Mouse (Mus musculus) kidney, adult 18-20 months (tissue): ENCODE results near the gene Usp38.
A peak's percentile ranks its signal among the peaks of the same experiment; 100 is the strongest.
"Not testable (repeated sequence)": the region's sequence is repeated elsewhere in the genome, so short reads cannot be mapped to it uniquely, and the experiment has no call there.

ENCODE experiments used
- DNase-seq: peaks from one replicate; pipeline ENCODE4 v3.0.0; 2021

Gene Usp38

DNA sequence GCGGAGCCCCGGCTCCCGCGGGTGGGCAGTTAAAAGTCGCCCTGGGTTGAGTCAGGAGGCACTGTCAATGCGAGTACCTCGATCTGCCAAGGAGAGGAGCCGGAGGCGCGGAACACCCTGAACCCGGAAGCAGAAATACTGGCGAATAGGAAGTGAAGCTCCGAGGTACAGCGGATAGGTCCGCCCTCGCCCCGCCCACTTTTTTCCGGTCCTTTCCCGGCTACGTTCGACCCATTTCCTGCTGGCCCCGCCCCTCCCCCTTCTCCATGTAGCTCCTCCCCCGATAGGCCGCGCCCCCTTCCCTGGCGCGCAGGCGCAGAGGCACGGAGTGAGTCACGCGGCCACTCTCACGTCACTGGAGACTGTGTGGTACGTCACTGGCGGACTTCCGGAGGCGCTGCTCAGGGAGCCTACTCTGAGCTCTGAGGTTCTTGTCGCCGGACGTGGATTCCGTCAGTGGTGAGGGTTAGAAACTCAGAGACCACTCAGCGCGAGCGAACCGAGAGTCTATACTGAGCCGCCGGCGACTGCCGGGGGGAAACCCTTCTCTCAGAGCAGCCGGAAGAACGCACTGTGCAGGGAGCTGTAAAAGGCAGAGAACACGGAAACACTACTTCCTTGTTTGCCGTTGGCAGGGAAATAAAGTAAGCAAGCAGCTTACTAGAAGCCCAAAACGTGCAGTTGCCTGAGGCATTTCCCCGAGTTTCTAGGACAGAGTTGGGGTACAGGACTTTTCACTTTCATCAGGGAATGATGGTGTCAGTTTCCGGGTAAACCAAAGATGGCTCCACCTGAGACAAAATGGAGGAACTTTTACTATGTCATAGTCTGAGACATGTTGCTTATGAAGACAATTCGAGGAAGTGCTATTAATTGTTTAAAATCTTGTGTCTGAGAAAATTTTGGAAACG is at the start of gene Usp38:
Gene Usp38 (minus strand): TSS at position 140 of the 911 bp plus-strand sequence.
- peak; percentile 99 for DNase-seq

DNA sequence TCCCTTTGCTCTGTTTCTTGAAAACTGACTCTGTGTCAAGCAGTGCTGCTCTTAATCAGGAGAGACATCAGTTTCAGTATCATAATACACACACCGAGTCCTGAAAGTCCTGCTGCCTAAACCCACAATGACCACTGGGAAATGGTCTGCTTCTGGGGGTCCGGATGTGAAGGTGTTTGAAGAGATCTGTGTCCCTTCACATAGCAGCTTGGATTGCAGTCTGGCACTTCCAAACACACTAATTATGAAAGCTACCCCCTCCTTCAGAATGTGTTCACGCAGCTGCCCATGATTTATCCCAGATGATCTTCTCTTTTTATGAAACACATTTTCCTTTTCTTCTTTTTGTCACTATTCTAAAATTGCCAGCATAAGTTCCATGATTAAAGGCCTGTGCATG is 47.8 kb upstream of the Usp38 start:
- DNase-seq = no peak

GRCm38 (mm10) chr8:81061950-81062349 is 47.2 kb upstream of the Usp38 start:
- DNase-seq = no peak

DNA sequence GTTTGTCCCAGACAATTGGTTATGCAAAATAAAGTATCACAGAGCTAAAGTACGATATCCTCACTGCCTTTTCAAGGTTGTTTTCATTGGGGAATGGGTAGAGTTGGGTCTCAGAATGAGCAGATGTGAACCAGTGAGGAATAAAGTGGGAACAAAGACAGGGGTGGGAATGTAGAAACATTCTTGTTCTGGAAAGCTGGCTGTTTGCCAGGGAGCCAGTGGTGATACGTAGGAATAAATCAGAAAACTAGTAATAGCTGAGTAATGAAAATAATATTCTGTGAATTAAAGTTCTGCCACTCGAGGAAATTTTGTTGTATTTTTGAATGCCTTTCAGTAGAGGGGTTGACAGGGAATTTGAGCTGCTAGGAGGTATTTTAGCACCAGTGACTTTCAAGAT is 29.5 kb upstream of the Usp38 start:
- DNase-seq = no peak

DNA sequence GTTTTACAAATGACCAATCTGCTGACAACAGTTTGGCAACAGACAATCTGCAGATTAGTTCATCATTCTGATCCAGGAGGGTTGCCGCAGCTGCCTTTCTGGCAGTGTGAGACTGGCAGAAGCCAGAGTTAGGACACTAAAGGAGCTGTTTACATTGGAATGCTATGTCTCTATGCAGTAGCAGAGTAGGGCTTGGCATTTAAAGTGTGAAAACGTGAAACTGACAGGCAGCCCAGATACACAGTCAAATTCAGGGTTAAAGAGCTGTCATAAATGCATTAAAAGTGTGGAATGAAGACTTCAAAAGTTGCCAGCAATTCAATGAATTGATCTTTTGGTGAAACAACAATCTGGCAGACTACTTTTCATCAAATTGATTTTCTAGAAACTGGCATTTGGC is 13.3 kb upstream of the Usp38 start:
- DNase-seq = no peak

DNA sequence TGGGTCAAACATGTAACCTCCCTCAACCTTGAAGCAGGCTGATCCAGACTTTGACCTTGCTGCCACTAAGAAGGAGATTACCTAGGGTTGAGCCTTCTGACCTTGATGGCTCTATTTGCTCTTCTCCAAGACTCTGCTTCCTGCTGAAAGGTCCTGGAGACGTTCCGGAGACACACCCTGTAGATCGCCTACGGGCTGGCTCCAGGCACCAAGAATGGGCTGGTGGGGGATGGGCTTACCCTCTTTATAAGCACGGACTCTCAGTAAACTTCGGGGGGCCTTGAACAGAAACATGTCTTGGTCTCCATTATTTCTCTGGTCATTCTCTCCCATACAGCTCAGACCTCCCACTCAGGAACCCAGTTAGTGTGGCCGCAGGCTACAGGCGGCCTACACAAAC is 2.8 kb upstream of the Usp38 start:
- DNase-seq = not testable (repeated sequence)

- peak; percentile 32 for DNase-seq
These were observed 757 bp downstream of the Usp38 start for GRCm38 (mm10) chr8:81013811-81014530.

DNA sequence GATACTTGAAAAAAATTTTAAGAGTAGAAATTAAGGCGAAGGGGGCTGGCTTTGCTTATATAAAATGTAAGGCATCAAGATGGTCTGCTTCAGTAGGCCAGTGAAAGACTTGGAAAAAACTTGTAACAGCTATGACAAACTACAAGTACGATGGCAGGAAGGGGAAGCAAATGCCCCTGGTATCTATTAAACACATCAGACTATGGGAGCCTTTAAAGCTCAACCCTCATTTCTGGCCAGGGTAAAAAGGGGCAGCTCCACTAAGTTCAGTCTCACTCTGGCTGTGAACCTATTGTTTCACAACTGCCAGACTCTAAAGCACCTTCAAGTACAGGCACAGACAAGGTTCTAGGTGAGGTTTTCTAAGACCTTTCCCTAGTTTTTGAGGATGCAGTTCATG is 2.0 kb downstream of the Usp38 start:
- no peak for DNase-seq

- DNase-seq = no peak
These were observed 2.6 kb downstream of the Usp38 start for GRCm38 (mm10) chr8:81012031-81012560.

- DNase-seq = no peak
These were observed 4.3 kb downstream of the Usp38 start for GRCm38 (mm10) chr8:81010386-81010785.

DNA sequence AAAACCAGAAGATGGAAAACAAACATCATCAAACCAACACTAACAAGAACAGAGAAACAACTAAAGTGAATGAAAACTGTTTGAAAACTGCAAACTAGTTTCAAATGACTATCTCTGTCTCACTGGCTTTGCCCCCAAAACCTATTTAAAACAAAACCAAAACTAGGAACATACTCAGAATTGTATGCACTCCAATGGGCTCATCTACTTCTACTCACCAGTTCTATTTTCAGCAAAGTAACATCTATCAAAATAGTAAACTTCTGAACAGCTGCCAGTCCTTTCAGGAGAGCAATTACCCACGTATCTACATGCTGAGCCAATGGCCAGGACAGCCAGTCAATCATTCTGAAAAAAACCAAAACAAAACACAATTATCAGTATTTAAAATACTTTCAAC is 9.6 kb downstream of the Usp38 start:
- no peak for DNase-seq

DNA sequence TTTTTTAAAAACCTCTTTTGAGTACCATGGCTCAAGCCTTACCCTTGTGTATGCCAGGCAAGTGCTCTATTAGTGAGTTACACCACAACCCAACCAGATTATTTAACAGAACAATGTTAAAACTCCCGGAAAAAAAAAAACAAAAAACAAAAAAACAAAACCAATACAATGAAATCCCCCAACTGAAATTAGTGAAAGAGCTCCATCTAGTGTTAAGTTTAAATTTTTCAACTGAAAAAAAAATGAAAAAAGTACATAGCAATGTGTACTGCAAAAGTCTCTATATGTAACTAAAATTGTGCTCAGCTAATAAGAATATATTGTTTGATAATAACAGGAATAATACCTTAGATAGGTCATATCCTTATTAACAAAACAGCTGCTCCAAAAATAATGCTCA is 18.1 kb downstream of the Usp38 start:
- no peak for DNase-seq

DNA sequence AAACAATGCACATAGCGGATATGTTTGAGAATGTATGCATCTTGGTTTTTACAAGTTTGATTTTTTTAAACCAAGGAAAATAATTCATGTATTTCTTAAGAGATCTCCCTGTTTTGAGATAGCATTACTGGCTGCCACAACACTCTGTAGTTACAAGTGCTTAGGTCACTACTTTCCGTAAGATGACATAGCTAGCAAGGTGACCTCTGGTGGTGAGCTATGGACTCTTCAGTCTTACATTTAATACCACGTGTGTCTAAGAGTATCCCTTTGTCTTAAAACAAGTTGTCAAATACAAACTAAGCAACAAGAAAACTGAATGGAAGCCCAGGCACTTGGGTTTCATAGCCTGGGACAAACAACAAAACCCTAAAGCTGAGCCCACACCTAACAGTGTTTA is 22.8 kb downstream of the Usp38 start:
- no peak for DNase-seq

- DNase-seq = peak; percentile 15
These were observed 31.9 kb downstream of the Usp38 start for GRCm38 (mm10) chr8:80982829-80983228.

GRCm38 (mm10) chr8:80981696-80982095 is 33.0 kb downstream of the Usp38 start:
- DNase-seq = no peak

DNA sequence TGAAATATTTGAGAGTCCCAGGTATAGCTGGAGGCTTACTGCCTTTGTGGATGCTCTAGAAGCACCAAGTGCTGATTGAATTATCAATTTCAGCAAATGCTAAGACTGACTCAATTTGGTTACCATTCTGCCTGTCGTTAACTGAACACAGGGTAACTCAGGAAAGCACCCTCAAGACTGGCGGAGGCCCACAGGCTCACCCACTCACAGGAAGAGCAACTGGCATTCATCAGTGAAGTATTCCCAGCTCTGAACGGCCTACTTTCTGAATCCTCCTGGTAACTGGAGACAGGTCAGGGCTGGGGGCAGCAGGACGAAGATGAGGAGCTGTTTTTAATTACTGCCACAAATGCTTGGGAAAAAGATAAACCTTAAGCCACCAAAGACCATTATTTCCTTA is 34.7 kb downstream of the Usp38 start:
- no peak for DNase-seq

- DNase-seq = no peak
These were observed 37.5 kb downstream of the Usp38 start for GRCm38 (mm10) chr8:80977231-80977630.

GRCm38 (mm10) chr8:80971150-80971549 is 43.6 kb downstream of the Usp38 start:
- DNase-seq = peak; percentile 5

- DNase-seq = no peak
These were observed 44.6 kb downstream of the Usp38 start for GRCm38 (mm10) chr8:80970000-80970685.

- DNase-seq = no peak
These were observed 45.3 kb downstream of the Usp38 start for GRCm38 (mm10) chr8:80969423-80969822.

DNA sequence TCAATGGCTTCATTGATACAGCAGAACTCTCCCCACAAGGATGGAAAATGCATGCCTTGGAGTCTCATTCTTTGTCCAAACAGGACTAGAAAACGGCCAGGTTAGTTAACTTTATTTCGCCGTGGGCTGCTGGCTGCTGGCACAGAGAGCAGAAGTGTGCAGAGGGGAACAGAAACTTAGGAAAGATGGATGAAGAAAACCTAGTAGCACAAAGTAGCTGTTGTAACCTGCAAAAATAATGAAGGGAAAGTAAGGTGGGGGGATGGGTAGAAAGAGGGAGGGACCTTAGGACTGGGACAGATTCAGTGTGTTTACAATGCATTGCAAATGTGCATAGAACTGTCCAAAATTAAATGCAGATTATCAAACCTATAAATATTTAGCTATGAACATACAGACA is 51.6 kb downstream of the Usp38 start:
- no peak for DNase-seq

DNA sequence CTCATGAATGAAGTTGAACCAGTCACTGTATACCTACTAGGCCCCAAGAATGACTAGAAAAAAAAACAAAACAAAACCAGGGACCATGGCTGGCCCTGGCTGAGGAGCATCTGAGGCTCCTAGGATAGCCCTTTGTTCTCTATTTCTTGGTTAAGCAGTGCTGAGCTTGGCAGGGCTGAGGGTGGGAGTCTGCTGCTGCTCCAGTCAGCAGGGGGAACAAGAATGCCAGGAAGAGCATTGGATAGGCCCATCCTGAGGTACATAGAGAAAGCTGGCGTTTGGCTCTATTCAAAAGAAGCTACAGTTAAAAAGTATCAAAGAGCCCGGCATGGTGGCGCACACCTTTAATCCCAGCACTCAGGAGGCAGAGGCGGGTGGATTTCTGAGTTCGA is 52.1 kb downstream of the Usp38 start:
- DNase-seq = no peak

DNA sequence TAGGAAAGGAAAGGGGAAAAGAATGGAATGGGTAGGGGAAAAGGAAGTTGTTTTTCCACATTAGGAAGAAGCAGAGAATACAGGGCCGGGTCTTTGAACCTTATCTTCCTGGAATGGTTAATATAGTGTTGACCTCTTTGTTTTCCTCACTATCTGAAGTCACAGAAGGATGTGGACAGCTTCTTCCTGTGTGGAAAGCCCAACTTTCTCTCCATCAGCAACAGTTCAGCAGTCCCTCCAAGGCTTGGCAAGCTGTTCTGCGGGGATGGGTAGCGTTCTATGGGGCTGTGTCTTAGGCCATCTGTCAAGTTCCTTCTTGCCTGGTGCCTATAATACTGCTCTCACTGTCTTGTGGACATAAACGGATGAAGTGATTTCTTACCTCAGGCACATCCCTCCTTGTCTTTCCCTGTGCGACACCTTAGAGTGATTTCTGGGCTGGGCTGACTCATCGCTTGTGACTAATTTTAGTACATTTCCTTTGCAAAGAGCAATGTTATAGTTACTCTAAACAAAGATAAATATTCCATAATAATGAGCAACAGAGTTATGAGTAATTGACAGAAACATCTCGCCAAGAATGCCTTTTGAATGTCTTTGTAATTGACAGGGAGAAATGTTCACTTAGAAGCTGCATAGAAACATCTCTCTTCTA is 52.7 kb downstream of the Usp38 start:
- no peak for DNase-seq
